Mouse (Mus musculus): ENCODE data around the gene Commd8. TPM values are rescaled to one million over a fixed set of nuclear protein-coding genes. Genes with fewer than 3 reads are reported as not detected.
A peak's percentile ranks its signal among the peaks of the same experiment; 100 is the strongest.

Commd8 gene
- 10 to 100 TPM; 35.2 to 36.1 TPM for total RNA-seq (2021)
- long read RNA-seq, experiment 1, transcript Commd8-201 (5 exons, 3,895 nt), result major isoform, 28 of 39 reads
- long read RNA-seq, experiment 1, partial matches to known transcripts, result 0 of 39 reads
- long read RNA-seq, experiment 1, other reads (novel, unspliced or antisense), result 9 of 39 reads
- long read RNA-seq, experiment 2, transcript Commd8-201 (5 exons, 3,895 nt), result major isoform, 16 of 22 reads
- long read RNA-seq, experiment 2, partial matches to known transcripts, result 0 of 22 reads
- long read RNA-seq, experiment 2, other reads (novel, unspliced or antisense), result 5 of 22 reads

GRCm38 (mm10) chr5:72167594-72168284 is at the start of gene Commd8:
Gene Commd8 (minus strand): TSS chr5:72168189.
- DNase-seq (ENCODE audit: low spot score in 2 of 2), result peak; percentile 88 to 93

- DNase-seq (ENCODE audit: low spot score in 2 of 2), result no peak
Observed at GRCm38 (mm10) chr5:72211741-72212140, 43.8 kb upstream of the Commd8 start.

- no peak for DNase-seq (ENCODE audit: low spot score in 2 of 2)
Observed at GRCm38 (mm10) chr5:72210812-72211139, 42.8 kb upstream of the Commd8 start.

GRCm38 (mm10) chr5:72210123-72210811 is 42.3 kb upstream of the Commd8 start:
- DNase-seq (ENCODE audit: low spot score in 2 of 2), result no peak

- no peak for DNase-seq (ENCODE audit: low spot score in 2 of 2)
Observed at GRCm38 (mm10) chr5:72208515-72208914, 40.5 kb upstream of the Commd8 start.

GRCm38 (mm10) chr5:72205271-72205670 is 37.3 kb upstream of the Commd8 start:
- no peak for DNase-seq (ENCODE audit: low spot score in 2 of 2)

GRCm38 (mm10) chr5:72204507-72204906 is 36.5 kb upstream of the Commd8 start:
- DNase-seq (ENCODE audit: low spot score in 2 of 2), result no peak

GRCm38 (mm10) chr5:72203734-72204073 is 35.7 kb upstream of the Commd8 start:
- DNase-seq (ENCODE audit: low spot score in 2 of 2), result no peak

- peak; percentile 79 to 90 for DNase-seq (ENCODE audit: low spot score in 2 of 2)
Observed at GRCm38 (mm10) chr5:72203028-72203733, 35.2 kb upstream of the Commd8 start.

GRCm38 (mm10) chr5:72202016-72202415 is 34.0 kb upstream of the Commd8 start:
- DNase-seq (ENCODE audit: low spot score in 2 of 2), result no peak

- DNase-seq (ENCODE audit: low spot score in 2 of 2), result peak in 1 of 2 experiments; percentile 22
Observed at GRCm38 (mm10) chr5:72201600-72201999, 33.6 kb upstream of the Commd8 start.

- no peak for DNase-seq (ENCODE audit: low spot score in 2 of 2)
Observed at GRCm38 (mm10) chr5:72195442-72195841, 27.5 kb upstream of the Commd8 start.

GRCm38 (mm10) chr5:72191932-72192331 is 23.9 kb upstream of the Commd8 start:
- DNase-seq (ENCODE audit: low spot score in 2 of 2), result no peak

- no peak for DNase-seq (ENCODE audit: low spot score in 2 of 2)
Observed at GRCm38 (mm10) chr5:72191154-72191553, 23.2 kb upstream of the Commd8 start.

GRCm38 (mm10) chr5:72184437-72185100 is 16.6 kb upstream of the Commd8 start:
- DNase-seq (ENCODE audit: low spot score in 2 of 2), result no peak

- no peak for DNase-seq (ENCODE audit: low spot score in 2 of 2)
Observed at GRCm38 (mm10) chr5:72183929-72184328, 15.9 kb upstream of the Commd8 start.

GRCm38 (mm10) chr5:72182804-72183203 is 14.8 kb upstream of the Commd8 start:
- no peak for DNase-seq (ENCODE audit: low spot score in 2 of 2)

- DNase-seq (ENCODE audit: low spot score in 2 of 2), result no peak
Observed at GRCm38 (mm10) chr5:72181194-72181593, 13.2 kb upstream of the Commd8 start.

GRCm38 (mm10) chr5:72175530-72175929 is 7.5 kb upstream of the Commd8 start:
- no peak for DNase-seq (ENCODE audit: low spot score in 2 of 2)

- DNase-seq (ENCODE audit: low spot score in 2 of 2), result no peak
Observed at GRCm38 (mm10) chr5:72175050-72175449, 7.1 kb upstream of the Commd8 start.

GRCm38 (mm10) chr5:72173521-72173920 is 5.5 kb upstream of the Commd8 start:
- no peak for DNase-seq (ENCODE audit: low spot score in 2 of 2)

All from gastrocnemius, postnatal 4 days (tissue).